Mouse (Mus musculus) myocyte (in vitro differentiated cells): ENCODE results near the gene Nif3l1. TPM values are rescaled to one million over a fixed set of nuclear protein-coding genes. Genes with fewer than 3 reads are reported as not detected.
A peak's percentile ranks its signal among the peaks of the same experiment; 100 is the strongest.

Source experiments
- H3K27me3 ChIP-seq: one replicate; pipeline ENCODE4 v1.6.1; 2011; ENCODE audit not compliant: control insufficient read depth, insufficient read depth, insufficient read length
- H3K36me3 ChIP-seq: one replicate; pipeline ENCODE4 v1.6.1; 2011; ENCODE audit not compliant: control insufficient read depth, insufficient read depth
- H3K4me2 ChIP-seq: one replicate; pipeline ENCODE4 v1.6.1; 2011; ENCODE audit warnings: low read depth, control low read depth
- H3K4me3 ChIP-seq: one replicate; pipeline ENCODE4 v1.5.1; 2011; ENCODE audit warnings: mild to moderate bottlenecking, control low read depth, moderate library complexity
- H3K79me2 ChIP-seq: one replicate; pipeline ENCODE4 v1.6.1; 2011; ENCODE audit not compliant: control insufficient read depth, insufficient read depth
- H3ac ChIP-seq: one replicate; pipeline ENCODE4 v1.6.1; 2011; ENCODE audit not compliant: control insufficient read depth, insufficient read length
- CEBPB ChIP-seq: IDR thresholded peaks from 2 replicates; pipeline ENCODE4 v1.6.1; 2011; ENCODE audit warnings: mild to moderate bottlenecking, moderate library complexity; ENCODE audit not compliant: poor library complexity, insufficient read depth, severe bottlenecking
- E2F4 ChIP-seq: IDR thresholded peaks from one replicate; pipeline ENCODE4 v1.6.1; 2011; ENCODE audit warnings: mild to moderate bottlenecking, control low read depth, moderate library complexity; ENCODE audit not compliant: insufficient read depth
- MAX ChIP-seq: IDR thresholded peaks from one replicate; pipeline ENCODE4 v1.6.1; 2011; ENCODE audit warnings: low read depth, mild to moderate bottlenecking, control low read depth
- MYOD1 ChIP-seq, 3 experiments: IDR thresholded peaks; one replicate each; pipeline ENCODE4 v1.6.1; 2011; ENCODE audit warnings: control low read depth in 2 of 3, low read depth in 2 of 3, mild to moderate bottlenecking in 2 of 3, moderate library complexity in 1 of 3; ENCODE audit not compliant: insufficient read length in 2 of 3, control insufficient read depth in 1 of 3
- MYOG ChIP-seq, 3 experiments: IDR thresholded peaks; one replicate each; pipeline ENCODE4 v1.6.1; 2011; ENCODE audit warnings: control low read depth in 2 of 3, low read depth in 2 of 3, mild to moderate bottlenecking in 2 of 3; ENCODE audit not compliant: insufficient read length in 2 of 3, control insufficient read depth in 1 of 3, insufficient read depth in 1 of 3
- POLR2A ChIP-seq: IDR thresholded peaks from one replicate; pipeline ENCODE4 v1.6.1; 2011; ENCODE audit warnings: low read depth, mild to moderate bottlenecking, control low read depth, moderate library complexity; ENCODE audit not compliant: insufficient read length
- POLR2AphosphoS2 ChIP-seq: IDR thresholded peaks from one replicate; pipeline ENCODE4 v1.6.1; 2011; ENCODE audit warnings: low read depth, control low read depth; ENCODE audit not compliant: insufficient read length
- REST ChIP-seq: IDR thresholded peaks from one replicate; pipeline ENCODE4 v1.6.1; 2011; ENCODE audit warnings: mild to moderate bottlenecking, control low read depth, moderate library complexity; ENCODE audit not compliant: insufficient read depth, insufficient read length
- SRF ChIP-seq: IDR thresholded peaks from one replicate; pipeline ENCODE4 v1.6.1; 2011; ENCODE audit warnings: low read depth; ENCODE audit not compliant: control insufficient read depth, insufficient read length
- TCF12 ChIP-seq: IDR thresholded peaks from one replicate; pipeline ENCODE4 v1.6.1; 2011; ENCODE audit warnings: mild to moderate bottlenecking, control low read depth; ENCODE audit not compliant: poor library complexity, insufficient read depth, severe bottlenecking
- TCF3 ChIP-seq: IDR thresholded peaks from one replicate; pipeline ENCODE4 v1.6.1; 2011; ENCODE audit warnings: low read depth, control low read depth; ENCODE audit not compliant: insufficient read length
- USF1 ChIP-seq: IDR thresholded peaks from one replicate; pipeline ENCODE4 v1.6.1; 2011; ENCODE audit warnings: low read depth, mild to moderate bottlenecking, control low read depth, moderate library complexity
- polyA plus RNA-seq: library from polyadenylated mRNA; unstranded; fragments of >200 nt; fragmentation: generic; extraction: Trizol; gene quantifications from one replicate; pipeline ENCODE4 v1.2.1, GENCODE M21; 2012; ENCODE audit warnings: missing spikeins

Gene Nif3l1
- polyA plus RNA-seq, 1 experiment = 30.0 TPM

GRCm38 (mm10) chr1:58407321-58407720 is 37.6 kb upstream of the Nif3l1 start:
- no peak overlapping the region for H3K4me2 ChIP-seq
- H3K36me3 ChIP-seq = peaks cover 59% of the 10 kb centered on the region
- H3K27me3 ChIP-seq = no peaks in the 10 kb centered on the region
- TF ChIP-seq POLR2AphosphoS2 (no peak), REST (no peak), TCF3 (no peak), MYOD1 (IDR thresholded peaks at IDR 0.05; ENCODE audit: control insufficient read depth in 1 of 3, insufficient read length in 2 of 3, low read depth in 2 of 3) (no peak), E2F4 (no peak), CEBPB (no peak), POLR2A (no peak), SRF (no peak), USF1 (no peak), MAX (no peak), TCF12 (no peak)
- H3ac ChIP-seq = no peak overlapping the region
- H3K4me3 ChIP-seq = no peak overlapping the region
- no peaks in the 10 kb centered on the region for H3K79me2 ChIP-seq

- Histone ChIP-seq H3K4me3 (no peak overlapping the region), H3K27me3 (no peaks in the 10 kb centered on the region), H3K4me2 (no peak overlapping the region), H3ac (no peak overlapping the region), H3K36me3 (peaks cover 60% of the 10 kb centered on the region), H3K79me2 (no peaks in the 10 kb centered on the region)
- TF ChIP-seq MYOD1 (IDR thresholded peaks at IDR 0.05; ENCODE audit: control insufficient read depth in 1 of 3, insufficient read length in 2 of 3, low read depth in 2 of 3) (no peak), POLR2AphosphoS2 (peak; percentile 80)
These were observed 36.8 kb upstream of the Nif3l1 start for GRCm38 (mm10) chr1:58408141-58408540.

- Histone ChIP-seq H3K4me2 (no peak overlapping the region), H3ac (no peak overlapping the region), H3K36me3 (peaks cover 60% of the 10 kb centered on the region), H3K27me3 (no peaks in the 10 kb centered on the region), H3K79me2 (no peaks in the 10 kb centered on the region), H3K4me3 (no peak overlapping the region)
- TF ChIP-seq POLR2AphosphoS2 (peak; percentile 40), TCF12 (no peak)
These were observed 35.3 kb upstream of the Nif3l1 start for GRCm38 (mm10) chr1:58409553-58410197.

GRCm38 (mm10) chr1:58410198-58410588 is 34.8 kb upstream of the Nif3l1 start:
- no peak overlapping the region for H3ac ChIP-seq
- TF ChIP-seq POLR2AphosphoS2 (peak; percentile 47), MYOG (IDR thresholded peaks at IDR 0.05; ENCODE audit: control insufficient read depth in 1 of 3, insufficient read depth in 1 of 3, insufficient read length in 2 of 3, low read depth in 2 of 3) (no peak)
- H3K79me2 ChIP-seq = no peaks in the 10 kb centered on the region
- H3K36me3 ChIP-seq = peaks cover 64% of the 10 kb centered on the region
- H3K27me3 ChIP-seq = no peaks in the 10 kb centered on the region
- H3K4me2 ChIP-seq = no peak overlapping the region
- H3K4me3 ChIP-seq = no peak overlapping the region

GRCm38 (mm10) chr1:58410776-58411175 is 34.2 kb upstream of the Nif3l1 start:
- Histone ChIP-seq H3K27me3 (no peaks in the 10 kb centered on the region), H3K4me3 (no peak overlapping the region), H3K36me3 (peaks cover 67% of the 10 kb centered on the region), H3ac (no peak overlapping the region), H3K79me2 (no peaks in the 10 kb centered on the region), H3K4me2 (no peak overlapping the region)
- TF ChIP-seq CEBPB = no peak
- no peak for TF ChIP-seq USF1
- no peak for TF ChIP-seq MAX
- peak; percentile 76 for TF ChIP-seq POLR2AphosphoS2
- no peak for TF ChIP-seq SRF
- TF ChIP-seq TCF3 = no peak
- no peak for TF ChIP-seq TCF12
- TF ChIP-seq REST = no peak

GRCm38 (mm10) chr1:58415442-58415841 is 29.5 kb upstream of the Nif3l1 start:
- no peak overlapping the region for H3ac ChIP-seq

More at GRCm38 (mm10) chr1:58415442-58415841, 29.5 kb upstream of the Nif3l1 start:
- no peak for TF ChIP-seq POLR2A
- TF ChIP-seq MYOD1 (IDR thresholded peaks at IDR 0.05; ENCODE audit: control insufficient read depth in 1 of 3, insufficient read length in 2 of 3, low read depth in 2 of 3) = no peak
- TF ChIP-seq SRF = no peak
- TF ChIP-seq TCF12 = no peak
- TF ChIP-seq E2F4 = no peak
- no peak for TF ChIP-seq POLR2AphosphoS2
- no peak for TF ChIP-seq MYOG (IDR thresholded peaks at IDR 0.05; ENCODE audit: control insufficient read depth in 1 of 3, insufficient read depth in 1 of 3, insufficient read length in 2 of 3, low read depth in 2 of 3)
- TF ChIP-seq MAX = no peak
- TF ChIP-seq REST = no peak
- TF ChIP-seq CEBPB = no peak
- TF ChIP-seq USF1 = no peak
- no peak for TF ChIP-seq TCF3
- Histone ChIP-seq H3K27me3 (no peaks in the 10 kb centered on the region), H3K4me2 (no peak overlapping the region), H3K36me3 (peaks cover 97% of the 10 kb centered on the region), H3K79me2 (peaks cover 32% of the 10 kb centered on the region), H3K4me3 (no peak overlapping the region)
